Mouse (Mus musculus) thymus, adult 2 months (tissue): ENCODE results near the gene Olfr1416. TPM values are rescaled to one million over a fixed set of nuclear protein-coding genes. Genes with fewer than 3 reads are reported as not detected.

Experiments used
- DNase-seq: peaks from one replicate; pipeline ENCODE4 v3.0.0; 2021
- H3K27ac ChIP-seq: fragments of 200-500 bp; 2 replicates; pipeline ENCODE4 v1.5.1; 2012; ENCODE audit warnings: low read length, control low read depth; ENCODE audit not compliant: control insufficient read depth, insufficient read depth
- H3K27me3 ChIP-seq: fragments of 200-500 bp; 2 replicates; pipeline ENCODE4 v1.6.1; 2012; ENCODE audit warnings: mild to moderate bottlenecking, low read length, moderate library complexity, mixed read lengths; ENCODE audit not compliant: control insufficient read depth, insufficient read depth
- H3K36me3 ChIP-seq: fragments of 200-500 bp; 2 replicates; pipeline ENCODE4 v1.6.1; 2012; ENCODE audit warnings: mild to moderate bottlenecking, low read length, moderate library complexity; ENCODE audit not compliant: control insufficient read depth, insufficient read depth
- H3K4me1 ChIP-seq: fragments of 200-500 bp; replicated peaks from 2 replicates; pipeline ENCODE4 v1.6.1; 2012; ENCODE audit warnings: low read length; ENCODE audit not compliant: control insufficient read depth, insufficient read depth
- H3K4me3 ChIP-seq: fragments of 200-500 bp; 2 replicates; pipeline ENCODE4 v1.5.1; 2012; ENCODE audit warnings: mild to moderate bottlenecking, low read length, control low read depth, moderate library complexity; ENCODE audit not compliant: control insufficient read depth, insufficient read depth
- CTCF ChIP-seq: fragments of 200-500 bp; IDR thresholded peaks from 2 replicates; pipeline ENCODE4 v1.5.1; 2012; ENCODE audit warnings: mild to moderate bottlenecking, control low read depth, low read length, moderate library complexity, borderline replicate concordance; ENCODE audit not compliant: control insufficient read depth, poor library complexity, insufficient read depth; ENCODE audit errors: extremely low read depth
- POLR2A ChIP-seq: fragments of 200-500 bp; IDR thresholded peaks from 2 replicates; pipeline ENCODE4 v1.6.1; 2012; ENCODE audit warnings: mild to moderate bottlenecking, low read length, control low read depth, moderate library complexity; ENCODE audit not compliant: control insufficient read depth, poor library complexity, insufficient read depth; ENCODE audit errors: extremely low read depth
- WGBS: fragments of 180-500 bp; shearing (Covaris S2); methylation state at CpG from one replicate; pipeline ENCODE4 v1.1.7; 2018; 5-methylcytosine and 5-hydroxymethylcytosine counted together
- polyA plus RNA-seq: library from polyadenylated mRNA; depleted of rRNA; stranded (reverse); fragments of >200 nt; gene quantifications from 2 replicates; pipeline ENCODE4 v1.2.3, GENCODE M21; 2012

Gene Olfr1416
- polyA plus RNA-seq, 1 experiment, result not detected

DNA sequence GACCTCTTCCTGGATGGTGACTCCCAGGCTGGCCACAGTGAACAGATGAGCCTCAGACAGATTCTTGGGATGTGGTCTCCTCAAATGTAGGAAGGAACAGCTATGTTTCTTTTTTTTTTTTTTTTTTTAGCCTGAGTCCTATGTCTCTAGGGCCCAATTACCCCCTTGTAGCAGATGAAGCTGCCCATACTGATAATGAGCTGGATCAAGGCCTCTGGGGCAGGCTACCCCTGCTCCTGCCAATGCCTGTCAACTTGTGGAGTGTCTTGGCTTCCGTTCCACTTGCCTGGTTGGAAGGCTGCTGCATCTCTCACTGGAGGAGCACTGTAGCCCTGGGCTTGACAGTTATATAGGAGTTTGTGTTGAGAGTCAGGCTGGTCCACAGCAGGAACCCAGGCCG, 11.1 kb upstream of the Olfr1416 start, which contains the start of gene Olfr1415:
TSS of gene Olfr1415 (minus strand) at position 101 of the 400 bp plus-strand sequence.
- H3K4me3 ChIP-seq, result no peak within 1 kb of the TSS
- no peaks in the 10 kb centered on the region for H3K27me3 ChIP-seq
- TF ChIP-seq CTCF, result no peak
- no peak for TF ChIP-seq POLR2A
- no peaks in the 10 kb centered on the region for H3K36me3 ChIP-seq
- H3K27ac ChIP-seq, result no peak within 1 kb of the TSS
- H3K4me1 ChIP-seq, result no peaks in the 10 kb centered on the region
- no peak for DNase-seq
- WGBS, result 82% methylated on average over 2 of the region's 2 CpGs

DNA sequence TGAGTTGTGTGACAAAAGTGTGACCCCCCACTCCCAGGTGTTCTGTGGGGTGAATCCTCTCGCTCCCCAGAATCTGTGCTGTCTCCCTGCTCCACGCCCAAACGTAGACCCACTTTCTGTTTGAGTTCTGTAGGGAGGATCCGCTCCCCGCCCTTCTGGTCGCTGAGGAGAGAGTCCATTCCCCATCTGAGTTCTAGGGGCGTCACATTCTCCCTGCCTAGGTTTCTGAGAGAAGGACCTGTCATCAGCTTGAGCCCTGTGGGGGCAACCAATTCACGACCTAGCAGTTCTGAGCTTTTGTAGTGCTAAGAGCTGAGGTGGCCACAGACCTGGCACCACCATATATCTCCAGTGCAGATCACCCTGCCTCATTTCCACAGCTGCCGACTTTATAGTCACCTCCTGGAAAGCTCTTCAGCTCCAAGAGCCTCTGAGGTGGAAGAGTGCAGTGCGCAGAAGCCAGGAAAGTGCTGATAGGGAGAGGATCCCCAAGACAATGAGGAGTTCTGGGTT, 10.8 kb downstream of the Olfr1416 start:
- H3K27ac ChIP-seq, result peak overlapping the region; percentile 22
- H3K27me3 ChIP-seq, result no peaks in the 10 kb centered on the region
- H3K36me3 ChIP-seq, result no peaks in the 10 kb centered on the region; the same call in 1 of the 2 replicates
- peaks cover 7% of the 10 kb centered on the region for H3K4me1 ChIP-seq
- DNase-seq, result no peak
- TF ChIP-seq POLR2A, result no peak; the same call in 1 of the 2 replicates
- WGBS, result 5% methylated on average over 10 of the region's 10 CpGs
- H3K4me3 ChIP-seq, result peak overlapping the region; percentile 44

DNA sequence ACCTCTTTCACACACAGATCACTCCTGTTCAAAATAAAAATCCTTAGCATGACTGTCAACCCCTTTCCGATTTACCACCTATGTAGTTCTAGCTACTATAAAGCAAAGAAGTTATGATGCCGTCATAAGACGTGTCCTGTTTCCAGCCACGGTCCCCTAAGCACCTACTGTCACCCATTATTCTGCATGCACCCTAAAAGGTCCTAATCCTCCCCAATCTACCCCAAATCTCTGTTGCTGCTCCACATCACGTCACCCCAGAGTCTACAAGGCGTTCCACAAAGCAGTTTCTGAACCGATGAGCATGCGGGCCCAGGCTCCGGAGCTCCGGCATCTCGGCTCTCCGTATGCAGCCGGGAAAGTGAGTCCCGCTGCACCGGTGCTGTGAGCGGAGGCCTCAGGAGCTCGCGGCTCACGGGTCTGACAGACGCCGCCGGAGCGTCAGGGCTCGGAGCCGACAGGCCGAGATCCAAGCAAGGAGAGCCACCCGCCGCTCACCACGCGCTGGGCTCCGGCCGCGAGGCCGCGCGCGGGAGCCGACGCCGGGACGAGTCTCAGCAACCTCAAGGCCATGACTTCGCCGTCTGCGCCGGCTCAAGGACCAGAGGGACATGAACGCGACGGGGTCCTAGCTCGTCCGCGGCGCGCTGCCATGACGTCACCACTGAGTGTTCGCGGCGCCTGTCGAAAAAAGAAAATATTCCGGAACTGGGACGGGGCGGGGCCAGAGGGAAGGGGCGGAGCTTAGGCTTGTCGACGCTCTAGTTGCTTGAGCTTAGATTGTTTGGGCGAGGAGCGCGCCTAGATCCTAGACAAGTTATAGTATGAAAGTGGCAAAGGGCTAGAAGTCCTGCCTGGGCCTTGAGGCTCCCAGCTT, 11.5 kb downstream of the Olfr1416 start, which contains the start of gene Ndufa10:
TSS of gene Ndufa10 (minus strand) at position 696 of the 877 bp plus-strand sequence.
- under 1% methylated on average over 67 of the region's 67 CpGs for WGBS
- peak within 1 kb of the TSS; percentile 67 for H3K4me3 ChIP-seq
- TF ChIP-seq POLR2A, result peak; percentile 62
- no peak for TF ChIP-seq CTCF
- H3K36me3 ChIP-seq, result no peaks in the 10 kb centered on the region; the same call in 1 of the 2 replicates
- H3K4me1 ChIP-seq, result peaks cover 10% of the 10 kb centered on the region
- peak within 1 kb of the TSS; percentile 22 for H3K27ac ChIP-seq
- DNase-seq, result peak; percentile 93
- H3K27me3 ChIP-seq, result no peaks in the 10 kb centered on the region

DNA sequence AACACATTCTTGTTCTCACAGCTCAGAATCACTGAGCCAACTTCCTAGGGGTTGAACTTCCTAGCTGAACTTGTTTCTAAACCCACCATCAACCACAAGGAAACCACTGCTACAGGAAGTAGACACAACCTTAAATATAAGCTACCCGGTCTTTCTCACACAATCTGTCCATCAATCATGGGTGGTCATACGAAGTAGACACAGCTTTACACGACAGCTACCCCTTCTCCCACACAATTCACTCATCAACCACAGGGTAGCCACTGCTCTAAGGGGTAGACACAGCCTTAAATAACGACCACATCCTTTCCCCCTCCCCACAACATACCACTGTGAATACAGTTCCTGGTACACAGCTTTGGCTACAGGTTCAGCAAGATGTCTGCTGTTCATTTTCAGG, 16.0 kb downstream of the Olfr1416 start:
- Histone ChIP-seq H3K36me3 (peaks cover 16% of the 10 kb centered on the region), H3K4me1 (peaks cover 7% of the 10 kb centered on the region), H3K27ac (peak overlapping the region; percentile 59), H3K4me3 (no peak overlapping the region), H3K27me3 (no peaks in the 10 kb centered on the region)
- peak; percentile 9 for DNase-seq
- TF ChIP-seq POLR2A, result no peak
- no peak for TF ChIP-seq CTCF
- 7% methylated on average over 4 of the region's 4 CpGs for WGBS

DNA sequence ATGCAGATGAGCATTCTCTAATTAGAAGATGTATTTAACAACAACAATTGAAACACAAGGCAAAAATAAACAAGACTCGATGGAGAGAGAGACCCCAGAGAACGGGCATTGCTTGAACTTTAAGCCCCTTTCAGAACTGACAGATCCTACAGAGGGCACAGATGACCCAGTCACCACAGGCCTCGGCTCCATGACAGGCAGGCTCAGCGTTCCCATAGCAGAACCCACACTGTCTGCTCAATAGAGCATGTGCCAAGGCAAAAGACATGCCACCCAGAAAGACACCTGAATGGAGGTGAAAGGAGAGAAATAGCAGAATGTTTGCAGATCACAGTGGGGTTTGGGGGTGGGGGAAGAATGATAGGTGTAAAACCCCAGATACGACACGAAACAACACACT, 26.5 kb downstream of the Olfr1416 start:
- TF ChIP-seq POLR2A, result no peak
- TF ChIP-seq CTCF, result no peak
- Histone ChIP-seq H3K4me3 (no peak overlapping the region), H3K4me1 (no peaks in the 10 kb centered on the region), H3K27ac (no peak overlapping the region), H3K27me3 (no peaks in the 10 kb centered on the region), H3K36me3 (peaks cover 61% of the 10 kb centered on the region)
- WGBS, result 96% methylated on average over 6 of the region's 6 CpGs
- DNase-seq, result no peak

DNA sequence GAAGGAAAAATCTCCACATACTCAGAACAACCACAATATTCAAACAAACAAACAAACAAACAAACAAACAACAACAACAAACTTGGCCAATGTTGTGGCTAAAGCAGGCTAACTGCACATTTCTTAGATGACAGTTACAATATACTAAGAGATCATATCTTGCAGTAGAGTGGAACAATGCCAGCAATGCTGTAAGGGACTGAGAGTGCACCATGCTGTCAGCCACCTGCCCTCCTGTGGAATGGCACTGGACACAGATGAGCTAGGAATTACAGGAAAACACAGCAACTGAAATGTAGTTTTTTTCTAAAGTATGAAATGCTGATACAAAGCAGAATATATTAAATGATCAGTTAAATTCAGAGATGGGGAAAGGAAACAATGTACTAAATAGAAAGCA, 27.2 kb downstream of the Olfr1416 start:
- H3K36me3 ChIP-seq, result peaks cover 59% of the 10 kb centered on the region
- no peak for TF ChIP-seq CTCF
- no peak for TF ChIP-seq POLR2A
- H3K4me3 ChIP-seq, result no peak overlapping the region
- H3K4me1 ChIP-seq, result no peaks in the 10 kb centered on the region
- H3K27ac ChIP-seq, result no peak overlapping the region
- DNase-seq, result no peak
- no peaks in the 10 kb centered on the region for H3K27me3 ChIP-seq
